In the genomic region with DNA sequence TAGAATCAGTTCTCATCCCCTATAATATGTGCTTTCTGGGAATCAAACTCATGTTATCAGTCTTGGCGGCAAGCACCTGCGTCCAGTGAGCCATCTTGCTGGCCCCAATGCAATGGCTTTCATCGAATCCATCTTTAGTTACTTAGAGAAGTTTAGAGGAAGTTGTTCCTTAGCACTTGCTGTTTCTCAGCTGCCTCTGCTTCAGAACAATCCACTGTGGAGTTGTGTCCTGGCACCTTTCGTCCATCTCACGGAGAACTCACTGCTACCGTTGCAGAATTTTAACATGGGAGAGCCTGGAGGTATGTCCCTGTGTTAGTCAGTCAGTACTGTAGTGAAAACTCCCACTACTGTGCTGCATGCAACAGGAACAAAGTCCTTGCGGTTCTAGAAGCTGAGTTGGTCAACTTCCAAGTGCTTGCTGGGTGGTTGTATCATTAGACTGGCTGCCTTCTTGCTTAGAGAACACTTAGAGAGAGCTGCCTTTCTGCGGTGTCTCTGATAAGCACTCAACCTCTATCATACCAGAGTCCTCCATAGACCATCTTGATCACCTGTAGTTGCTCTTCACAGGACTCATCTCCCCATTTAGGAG, we compare ENCODE assay signal across 20 mouse cellular contexts.
DNase-seq lines count a peak whose midpoint lies in the region; TF ChIP-seq lines count a peak whose summit lies in the region.
"Had no signal": no experiment of that assay in that cellular context is flagged by ENCODE, and none has a peak within 500 bp of the region (broad histone marks: within the 10 kb centered on the region; RNA-seq: fewer than 3 reads in every experiment).

No protein-coding gene starts in this region.

- intact Hi-C loops in heart, postnatal 36 days (cut with DNase I) = loop anchor here (5.0 kb wide), 1 partner anchor 256 kb away; no protein-coding TSS in a partner anchor
- intact Hi-C loops in gastrocnemius, postnatal 36 days (cut with DNase I) = no loop called here
- intact Hi-C loops in left cerebral cortex, postnatal 10 days (cut with DNase I) = no loop called here

- 73% methylated on average over 8 of the region's 8 CpGs for WGBS in liver, adult 2 months

- no peak for TF ChIP-seq POLR2A in liver, adult 2 months (IDR thresholded peaks at IDR 0.05; ENCODE audit: extremely low read depth, insufficient read depth, low read length)

- H3K9ac ChIP-seq in liver, adult 2 months (ENCODE audit: low read depth, low read length) = no peak overlapping the region
- H3K9ac ChIP-seq: forebrain, embryonic 13.5 days; heart, embryonic 13.5 days; hindbrain, embryonic 13.5 days; liver, embryonic 12.5 days; midbrain, embryonic 13.5 days had no signal

- H3K27me3 ChIP-seq in liver, adult 2 months (ENCODE audit: control insufficient read depth, insufficient read depth, low read length) = no peaks in the 10 kb centered on the region
- H3K27me3 ChIP-seq: forebrain, embryonic 13.5 days; heart, embryonic 13.5 days; hindbrain, embryonic 13.5 days; liver, embryonic 12.5 days; midbrain, embryonic 13.5 days had no signal

- H3K27ac ChIP-seq in liver, adult 2 months (replicated peaks; ENCODE audit: insufficient read depth, low read depth, low read length) = no peak overlapping the region
- H3K27ac ChIP-seq: forebrain, embryonic 13.5 days; heart, embryonic 13.5 days; hindbrain, embryonic 13.5 days; liver, embryonic 12.5 days; midbrain, embryonic 13.5 days had no signal

- no peak overlapping the region for H3K4me3 ChIP-seq in liver, adult 2 months (ENCODE audit: insufficient read depth, low read depth, low read length)
- H3K4me3 ChIP-seq: forebrain, embryonic 13.5 days; heart, embryonic 13.5 days; hindbrain, embryonic 13.5 days; liver, embryonic 12.5 days; midbrain, embryonic 13.5 days had no signal

- H3K79me2 ChIP-seq in liver, adult 2 months (ENCODE audit: control insufficient read depth, insufficient read depth, low read length) = no peaks in the 10 kb centered on the region

- DNase-seq in heart, adult 11 months = peak; percentile 76
- no peak for DNase-seq in heart, postnatal 36 days
- peak; percentile 82 for DNase-seq in liver, adult 2 months (ENCODE audit: extremely low read depth, low read depth, low spot score)
- DNase-seq in liver = no peak
- DNase-seq in kidney, postnatal 25 days = peak; percentile 55 to 57
- no peak for DNase-seq in gastrocnemius, postnatal 36 days
- no peak for DNase-seq in left cerebral cortex, postnatal 10 days (ENCODE audit: extremely low spot score in 1 of 2, low spot score in 2 of 2)
- DNase-seq: cerebellum, adult 8-10 months; cerebellum, postnatal 36 days; heart, adult 18-20 months; heart, postnatal 14 days; lung, adult 18-20 months; lung, postnatal 10 days; right cerebral cortex, postnatal 4 days; thymus, postnatal 14 days had no signal

- no peak for TF ChIP-seq CTCF in liver, adult 2 months (IDR thresholded peaks at IDR 0.05; ENCODE audit: low read depth, low read length)

- H3K36me3 ChIP-seq in liver, adult 2 months (ENCODE audit: control insufficient read depth, insufficient read depth, low read length) = no peaks in the 10 kb centered on the region
- H3K36me3 ChIP-seq: heart, embryonic 13.5 days; hindbrain, embryonic 13.5 days; liver, embryonic 12.5 days; midbrain, embryonic 13.5 days had no signal

- peaks cover 4% of the 10 kb centered on the region; the same call in 1 of the 2 replicates for H3K4me1 ChIP-seq in liver, adult 2 months (ENCODE audit: control insufficient read depth, insufficient read depth, low read length)
- H3K4me1 ChIP-seq: liver, embryonic 12.5 days; midbrain, embryonic 13.5 days had no signal

Comparison
In these comparisons a context has a peak if more than half of its experiments do, and no peak if none do; other contexts are left out.
1. DNase-seq: peak in heart, adult 11 months (single experiment), liver, adult 2 months (single experiment) and kidney, postnatal 25 days (2 of 2); none in heart, postnatal 36 days (0 of 2), liver (single experiment), gastrocnemius, postnatal 36 days (0 of 2) and left cerebral cortex, postnatal 10 days (0 of 2).